Mouse (Mus musculus): ENCODE measurements at regions not wholly inside any gene's neighbourhood (a gene's known extent, or its start where the extent isn't known, plus 50 kb on each side); places are given as distances from the start of the nearest gene placed in this dataset.
"Not testable (repeated sequence)": the region's sequence is repeated elsewhere in the genome, so short reads cannot be mapped to it uniquely, and the experiment has no call there.

- H3K4me1 ChIP-seq (replicated peaks); H3K9ac ChIP-seq; H3K27ac ChIP-seq (replicated peaks); H3K36me3 ChIP-seq; ATAC-seq (ENCODE audit: low FRiP score, low read depth); H3K9me3 ChIP-seq; H3K4me2 ChIP-seq; H3K27me3 ChIP-seq; H3K4me3 ChIP-seq: not testable (repeated sequence)
- WGBS = 58% methylated on average over 2 of the region's 2 CpGs
Observed at GRCm38 (mm10) chr3:110880472-110880871, 629.7 kb upstream of the Prmt6 start.

DNA sequence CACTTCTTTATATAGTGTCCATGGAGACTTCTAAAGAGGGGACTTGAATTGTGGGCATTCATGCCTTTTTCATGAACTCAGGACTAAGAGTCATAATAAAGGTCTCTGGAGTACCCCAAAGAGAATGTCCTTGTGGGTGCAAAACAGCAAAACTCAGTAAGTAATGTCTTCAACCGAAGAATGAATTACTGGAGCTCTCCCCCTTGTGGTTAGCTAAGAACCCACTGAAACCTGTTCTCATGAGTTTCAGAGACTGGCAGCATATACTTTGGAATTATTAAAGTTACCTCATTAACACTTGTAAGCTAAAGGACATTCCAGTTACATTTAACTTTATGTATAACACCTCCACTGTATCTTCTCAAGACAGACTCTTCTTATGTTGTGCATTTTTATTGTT is 615.2 kb upstream of the Prmt6 start:
- Histone ChIP-seq H3K4me3 (no peak overlapping the region), H3K27me3 (no peaks in the 10 kb centered on the region), H3K9ac (no peak overlapping the region), H3K9me3 (no peaks in the 10 kb centered on the region), H3K27ac (replicated peaks) (no peak overlapping the region), H3K4me1 (replicated peaks) (no peaks in the 10 kb centered on the region), H3K36me3 (no peaks in the 10 kb centered on the region), H3K4me2 (no peak overlapping the region)
- no peak for ATAC-seq (ENCODE audit: low FRiP score, low read depth)
- WGBS = 65% methylated on average over 1 of the region's 1 CpGs

DNA sequence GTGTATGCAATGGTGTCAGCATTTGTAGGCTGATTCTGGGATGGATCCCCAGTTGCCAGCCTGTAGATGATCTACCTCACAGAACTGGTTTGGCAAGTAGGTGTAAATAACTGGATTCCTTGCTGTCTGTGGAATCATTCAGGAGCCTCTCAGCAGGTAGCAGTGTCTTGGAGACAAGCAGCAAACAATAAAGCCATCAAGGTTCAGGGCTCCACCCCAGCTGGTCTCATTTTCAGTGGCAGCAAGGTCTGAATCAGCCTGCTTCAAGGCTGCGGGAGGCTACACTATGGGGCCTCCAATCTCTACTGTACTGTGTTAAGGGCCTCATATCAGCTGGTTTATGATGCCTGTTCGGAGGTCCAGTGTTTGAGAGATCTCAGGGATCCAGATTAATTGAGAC is 596.4 kb upstream of the Prmt6 start:
- Histone ChIP-seq H3K27me3 (no peaks in the 10 kb centered on the region), H3K9ac (no peak overlapping the region), H3K4me1 (replicated peaks) (no peaks in the 10 kb centered on the region), H3K4me3 (no peak overlapping the region), H3K4me2 (no peak overlapping the region), H3K27ac (replicated peaks) (no peak overlapping the region), H3K9me3 (no peaks in the 10 kb centered on the region), H3K36me3 (no peaks in the 10 kb centered on the region)
- no peak for ATAC-seq (ENCODE audit: low FRiP score, low read depth)
- 93% methylated on average over 2 of the region's 2 CpGs for WGBS

- WGBS = 63% methylated on average over 3 of the region's 3 CpGs
- Histone ChIP-seq H3K27me3 (no peaks in the 10 kb centered on the region), H3K4me2 (no peak overlapping the region), H3K27ac (replicated peaks) (no peak overlapping the region), H3K9ac (no peak overlapping the region), H3K9me3 (no peaks in the 10 kb centered on the region), H3K4me1 (replicated peaks) (no peaks in the 10 kb centered on the region), H3K4me3 (no peak overlapping the region), H3K36me3 (no peaks in the 10 kb centered on the region)
- ATAC-seq (ENCODE audit: low FRiP score, low read depth) = no peak
Observed at GRCm38 (mm10) chr3:110820709-110821401, 570.1 kb upstream of the Prmt6 start.

- no peaks in the 10 kb centered on the region for H3K36me3 ChIP-seq
- 34% methylated on average over 4 of the region's 4 CpGs for WGBS
- peak; percentile 66; the same call in 1 of the 2 replicates for ATAC-seq (ENCODE audit: low FRiP score, low read depth)
- H3K4me2 ChIP-seq = no peak overlapping the region
- H3K27ac ChIP-seq (replicated peaks) = no peak overlapping the region
- no peaks in the 10 kb centered on the region for H3K9me3 ChIP-seq
- H3K27me3 ChIP-seq = no peaks in the 10 kb centered on the region
- no peak overlapping the region for H3K4me3 ChIP-seq
- H3K4me1 ChIP-seq (replicated peaks) = no peaks in the 10 kb centered on the region
- no peak overlapping the region for H3K9ac ChIP-seq
Observed at GRCm38 (mm10) chr3:110789009-110789586, 538.3 kb upstream of the Prmt6 start.

DNA sequence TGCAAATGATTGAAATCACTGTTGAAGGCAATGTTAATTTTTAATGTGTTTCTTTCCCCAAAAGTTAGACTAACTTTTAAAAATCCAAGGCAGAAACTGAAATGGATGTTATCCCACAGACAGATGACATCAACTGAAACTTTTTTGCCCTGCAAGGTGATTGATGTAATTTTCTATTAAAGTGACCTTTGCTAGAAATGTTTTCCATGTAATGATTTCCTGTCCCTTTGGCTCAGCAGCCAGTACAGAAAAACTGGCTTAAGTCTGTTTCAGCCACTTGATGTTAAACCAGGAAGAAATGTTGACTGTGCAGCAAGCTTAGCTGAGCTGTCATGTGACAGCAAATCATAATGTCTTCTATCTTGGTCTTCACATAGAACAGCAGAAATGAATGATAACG is 504.5 kb upstream of the Prmt6 start:
- H3K4me3 ChIP-seq = no peak overlapping the region
- H3K4me1 ChIP-seq (replicated peaks) = no peaks in the 10 kb centered on the region
- H3K27me3 ChIP-seq = no peaks in the 10 kb centered on the region
- no peak overlapping the region for H3K4me2 ChIP-seq
- no peaks in the 10 kb centered on the region for H3K9me3 ChIP-seq
- no peak overlapping the region for H3K27ac ChIP-seq (replicated peaks)
- 91% methylated on average over 1 of the region's 1 CpGs for WGBS
- no peak overlapping the region for H3K9ac ChIP-seq
- no peaks in the 10 kb centered on the region for H3K36me3 ChIP-seq
- ATAC-seq (ENCODE audit: low FRiP score, low read depth) = no peak

- Histone ChIP-seq H3K4me2 (no peak overlapping the region), H3K36me3 (no peaks in the 10 kb centered on the region), H3K9ac (no peak overlapping the region), H3K9me3 (no peaks in the 10 kb centered on the region), H3K4me3 (no peak overlapping the region), H3K27me3 (no peaks in the 10 kb centered on the region), H3K4me1 (replicated peaks) (no peaks in the 10 kb centered on the region), H3K27ac (replicated peaks) (no peak overlapping the region)
- ATAC-seq (ENCODE audit: low FRiP score, low read depth) = no peak
- 32% methylated on average over 2 of the region's 2 CpGs for WGBS
Observed at GRCm38 (mm10) chr3:110746273-110746672, 495.5 kb upstream of the Prmt6 start.

GRCm38 (mm10) chr3:110700122-110700521 is 449.3 kb upstream of the Prmt6 start:
- no peak for ATAC-seq (ENCODE audit: low FRiP score, low read depth)
- Histone ChIP-seq H3K9ac (no peak overlapping the region), H3K36me3 (no peaks in the 10 kb centered on the region), H3K4me3 (no peak overlapping the region), H3K27ac (replicated peaks) (no peak overlapping the region), H3K4me2 (no peak overlapping the region), H3K9me3 (no peaks in the 10 kb centered on the region), H3K27me3 (no peaks in the 10 kb centered on the region), H3K4me1 (replicated peaks) (no peaks in the 10 kb centered on the region)
- WGBS = 11% methylated on average over 4 of the region's 4 CpGs

- 29% methylated on average over 7 of the region's 7 CpGs for WGBS
- Histone ChIP-seq H3K4me3 (no peak overlapping the region), H3K4me1 (replicated peaks) (no peaks in the 10 kb centered on the region), H3K27ac (replicated peaks) (no peak overlapping the region), H3K27me3 (no peaks in the 10 kb centered on the region), H3K4me2 (no peak overlapping the region), H3K36me3 (no peaks in the 10 kb centered on the region), H3K9ac (no peak overlapping the region), H3K9me3 (no peaks in the 10 kb centered on the region)
- peak; percentile 54; the same call in 1 of the 2 replicates for ATAC-seq (ENCODE audit: low FRiP score, low read depth)
Observed at GRCm38 (mm10) chr3:110667525-110668005, 416.8 kb upstream of the Prmt6 start.

DNA sequence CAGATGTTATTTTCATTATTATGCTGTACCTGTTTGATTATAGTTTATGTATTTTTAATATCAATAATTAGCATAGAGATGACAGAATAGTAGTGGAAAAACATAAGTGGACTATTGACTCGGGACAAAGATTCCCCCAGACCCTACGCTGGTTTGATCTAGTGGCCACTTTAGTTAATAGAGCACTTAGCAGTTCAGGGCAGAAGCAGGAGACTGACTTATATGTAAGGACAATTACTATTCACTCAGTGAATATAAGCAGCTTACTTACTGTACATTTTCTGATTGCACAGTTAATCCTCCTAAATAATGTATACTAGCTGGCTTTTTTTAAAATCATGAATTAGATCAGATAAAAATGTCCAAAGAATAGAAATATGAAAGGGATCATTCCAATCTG is 416.2 kb upstream of the Prmt6 start:
- H3K4me2 ChIP-seq = no peak overlapping the region
- H3K9ac ChIP-seq = no peak overlapping the region
- no peaks in the 10 kb centered on the region for H3K4me1 ChIP-seq (replicated peaks)
- 67% methylated on average over 2 of the region's 2 CpGs for WGBS
- no peaks in the 10 kb centered on the region for H3K9me3 ChIP-seq
- no peak overlapping the region for H3K27ac ChIP-seq (replicated peaks)
- ATAC-seq (ENCODE audit: low FRiP score, low read depth) = no peak
- no peaks in the 10 kb centered on the region for H3K36me3 ChIP-seq
- no peak overlapping the region for H3K4me3 ChIP-seq
- H3K27me3 ChIP-seq = no peaks in the 10 kb centered on the region

DNA sequence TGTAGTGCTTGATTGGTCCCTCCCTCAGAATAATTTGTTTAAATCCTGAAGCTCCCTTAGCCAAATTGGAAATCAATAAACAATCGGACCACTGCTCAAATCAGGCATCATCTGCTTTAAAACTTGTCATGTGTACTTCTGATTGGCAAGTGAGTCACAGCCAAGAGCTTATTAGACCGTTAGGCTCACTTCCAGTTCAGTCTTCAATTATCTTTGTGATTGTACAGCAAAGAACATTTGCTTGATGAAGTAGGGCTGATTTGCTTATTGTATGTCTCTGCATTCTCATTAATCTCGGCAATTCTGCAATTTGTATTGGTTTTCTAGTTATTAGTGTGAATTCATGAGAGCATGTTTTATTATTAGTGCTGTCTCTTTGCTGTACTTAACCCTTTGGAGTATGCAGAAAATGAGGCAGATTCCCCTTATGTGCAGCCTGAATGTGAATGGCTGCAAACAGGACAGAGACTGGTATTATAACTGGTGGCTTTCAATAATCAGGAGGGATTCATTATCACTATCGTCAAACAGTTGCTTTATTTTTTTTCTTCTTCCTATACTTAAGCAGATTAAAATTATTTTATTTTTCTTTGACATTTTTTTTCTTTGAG is 406.8 kb upstream of the Prmt6 start:
- no peaks in the 10 kb centered on the region for H3K4me1 ChIP-seq (replicated peaks)
- no peak overlapping the region for H3K9ac ChIP-seq
- H3K4me2 ChIP-seq = no peak overlapping the region
- ATAC-seq (ENCODE audit: low FRiP score, low read depth) = no peak
- H3K36me3 ChIP-seq = no peaks in the 10 kb centered on the region
- no peak overlapping the region for H3K27ac ChIP-seq (replicated peaks)
- H3K4me3 ChIP-seq = no peak overlapping the region
- no peaks in the 10 kb centered on the region for H3K9me3 ChIP-seq
- 57% methylated on average over 4 of the region's 4 CpGs for WGBS
- H3K27me3 ChIP-seq = no peaks in the 10 kb centered on the region

DNA sequence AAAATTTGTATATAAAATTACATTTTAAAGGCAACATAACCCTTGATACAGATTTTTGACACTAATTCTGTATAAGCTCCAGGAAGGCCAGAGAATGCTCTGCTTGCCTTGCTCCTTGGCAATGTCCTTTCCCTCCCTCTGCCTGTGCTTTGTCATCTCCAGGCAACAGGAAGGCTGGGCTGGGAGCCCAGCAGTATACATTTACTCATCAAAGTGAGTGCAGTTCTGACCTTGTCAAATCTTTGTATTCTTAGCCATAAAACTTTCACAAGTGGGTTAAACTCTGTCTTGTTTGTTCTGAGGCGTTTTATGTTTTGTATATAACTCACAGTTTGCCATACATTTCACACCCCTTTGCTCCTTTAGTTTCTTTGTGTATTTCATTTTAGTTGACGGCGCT is 375.5 kb upstream of the Prmt6 start:
- no peak for ATAC-seq (ENCODE audit: low FRiP score, low read depth)
- H3K27me3 ChIP-seq = no peaks in the 10 kb centered on the region
- H3K4me3 ChIP-seq = no peak overlapping the region
- H3K4me1 ChIP-seq (replicated peaks) = no peaks in the 10 kb centered on the region
- H3K4me2 ChIP-seq = no peak overlapping the region
- no peak overlapping the region for H3K9ac ChIP-seq
- H3K9me3 ChIP-seq = no peaks in the 10 kb centered on the region
- no peak overlapping the region for H3K27ac ChIP-seq (replicated peaks)
- WGBS = 66% methylated on average over 3 of the region's 3 CpGs
- no peaks in the 10 kb centered on the region for H3K36me3 ChIP-seq

Measured in hindbrain, embryonic 15.5 days (tissue).